Mouse (Mus musculus) bone marrow macrophage, adult 2 months (primary cell): ENCODE data around the gene Grid1.

Experiments
- CTCF ChIP-seq: IDR thresholded peaks from 2 replicates; pipeline ENCODE4 v1.5.1; 2012; ENCODE audit warnings: low read depth, mild to moderate bottlenecking, low read length, moderate library complexity
- POLR2A ChIP-seq: IDR thresholded peaks from 2 replicates; pipeline ENCODE4 v1.6.1; 2012; ENCODE audit warnings: mild to moderate bottlenecking, low read depth, low read length, borderline replicate concordance

DNA sequence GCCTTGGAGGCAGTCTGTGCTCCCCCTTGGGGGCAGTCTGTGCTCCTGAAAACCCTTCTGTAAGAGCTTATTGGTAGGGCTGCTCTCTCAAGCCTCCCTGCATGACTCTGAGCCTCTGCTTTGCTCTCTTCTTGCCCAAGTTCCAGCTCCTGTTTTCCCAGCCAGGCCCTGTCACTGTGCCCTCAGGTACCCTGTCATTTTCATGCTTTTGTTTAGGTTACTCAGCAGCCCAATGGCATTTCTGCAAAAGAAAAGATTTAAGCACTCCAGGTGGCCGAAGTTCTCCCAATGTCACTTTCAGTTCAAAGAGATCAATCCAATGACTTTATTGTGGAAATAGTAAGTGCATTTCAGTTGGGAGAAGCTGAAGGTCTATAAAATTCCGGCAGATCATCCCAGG, 402.3 kb downstream of the Grid1 start:
- no peak for TF ChIP-seq CTCF
- TF ChIP-seq POLR2A, result no peak
